Mouse (Mus musculus) small intestine, adult 2 months (tissue): ENCODE measurements around the gene Cbx1.

Experiments
- CTCF ChIP-seq: fragments of 200-500 bp; IDR thresholded peaks from 2 replicates; pipeline ENCODE4 v1.5.1; 2012; ENCODE audit warnings: low read depth, mild to moderate bottlenecking, control low read depth, inconsistent platforms, low read length, moderate library complexity, mixed read lengths; ENCODE audit not compliant: insufficient replicate concordance, insufficient read length; ENCODE audit errors: extremely low read depth
- POLR2A ChIP-seq: fragments of 200-500 bp; IDR thresholded peaks from 2 replicates; pipeline ENCODE4 v1.6.1; 2012; ENCODE audit warnings: low read depth, mild to moderate bottlenecking, control low read depth, inconsistent platforms, low read length, moderate library complexity

DNA sequence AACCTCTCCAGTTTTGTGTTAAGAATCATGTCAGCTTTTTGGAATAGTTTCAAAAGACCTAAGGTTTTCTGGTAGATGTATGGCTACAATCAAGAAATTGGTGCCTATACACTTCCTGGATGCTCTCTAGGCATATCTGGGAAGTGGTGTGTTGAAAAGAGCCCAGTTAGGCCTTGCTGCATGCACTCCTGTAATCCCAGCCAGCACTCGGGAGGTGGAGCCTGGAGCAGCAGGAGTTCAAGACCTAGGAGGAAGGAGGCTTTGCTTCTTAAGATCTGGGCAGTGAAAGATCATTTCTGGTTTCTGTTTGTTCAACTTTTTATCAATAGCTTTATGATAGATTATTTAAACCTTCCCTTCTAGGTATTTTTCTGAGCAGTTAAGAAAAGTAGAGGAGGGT, 1.8 kb downstream of the Cbx1 start:
- TF ChIP-seq POLR2A = no peak
- TF ChIP-seq CTCF = no peak
